Mouse (Mus musculus) heart, embryonic 10.5 days (tissue): Measurements from ENCODE around the gene Zcchc10. TPM values are rescaled to one million over a fixed set of nuclear protein-coding genes. Genes with fewer than 3 reads are reported as not detected.
A peak's percentile ranks its signal among the peaks of the same experiment; 100 is the strongest.
"Not testable (repeated sequence)": the region's sequence is repeated elsewhere in the genome, so short reads cannot be mapped to it uniquely, and the experiment has no call there.

Experiments used
- DNase-seq: peaks from one replicate; pipeline ENCODE4 v3.0.0-alpha.2; 2017; ENCODE audit warnings: low spot score
- H3K27ac ChIP-seq: fragments of 300-500 bp; sonication (generic); 2 replicates; pipeline ENCODE4 v1.5.1; 2016; ENCODE audit warnings: mild to moderate bottlenecking
- H3K27me3 ChIP-seq: fragments of 300-500 bp; sonication (generic); 2 replicates; pipeline ENCODE4 v1.6.1; 2016; ENCODE audit warnings: mild to moderate bottlenecking; ENCODE audit not compliant: poor library complexity, insufficient read depth, severe bottlenecking
- H3K36me3 ChIP-seq: fragments of 300-500 bp; sonication (generic); 2 replicates; pipeline ENCODE4 v1.6.1; 2016; ENCODE audit warnings: mild to moderate bottlenecking, moderate library complexity
- H3K4me1 ChIP-seq: fragments of 300-500 bp; sonication (generic); 2 replicates; pipeline ENCODE4 v1.6.1; 2016; ENCODE audit warnings: mild to moderate bottlenecking
- H3K4me3 ChIP-seq: fragments of 300-500 bp; sonication (generic); 2 replicates; pipeline ENCODE4 v1.5.1; 2016; ENCODE audit warnings: mild to moderate bottlenecking, moderate library complexity
- H3K9me3 ChIP-seq: fragments of 300-500 bp; sonication (generic); 2 replicates; pipeline ENCODE4 v1.6.1; 2016; ENCODE audit warnings: mild to moderate bottlenecking, moderate library complexity
- WGBS: fragments of 180-500 bp; shearing (Covaris S2); methylation state at CpG from one replicate; pipeline ENCODE4 v1.1.7; 2016; 5-methylcytosine and 5-hydroxymethylcytosine counted together
- polyA plus RNA-seq: library from polyadenylated mRNA; unstranded; fragments of >200 nt; fragmentation: Nextera tagmentation; extraction: Ambion mirVana; gene quantifications from 2 replicates; pipeline ENCODE4 v1.2.1, GENCODE M21; 2016

Gene Zcchc10
- polyA plus RNA-seq, 1 experiment from 2014 or later: 21.9 TPM

GRCm38 (mm10) chr11:53304044-53304840, 20.2 kb upstream of the Zcchc10 start:
- Histone ChIP-seq H3K27ac (no peak overlapping the region), H3K4me1 (peaks cover 27% of the 10 kb centered on the region), H3K4me3 (no peak overlapping the region), H3K27me3 (no peaks in the 10 kb centered on the region), H3K9me3 (no peaks in the 10 kb centered on the region), H3K36me3 (no peaks in the 10 kb centered on the region)
- no peak for DNase-seq
- 87% methylated on average over 14 of the region's 14 CpGs for WGBS

GRCm38 (mm10) chr11:53306965-53307364, 17.5 kb upstream of the Zcchc10 start:
- no peaks in the 10 kb centered on the region for H3K36me3 ChIP-seq
- H3K27me3 ChIP-seq: no peaks in the 10 kb centered on the region
- no peak overlapping the region for H3K4me3 ChIP-seq
- DNase-seq: no peak
- no peaks in the 10 kb centered on the region for H3K9me3 ChIP-seq
- WGBS: 82% methylated on average over 2 of the region's 2 CpGs
- no peak overlapping the region for H3K27ac ChIP-seq
- peaks cover 25% of the 10 kb centered on the region; the same call in 1 of the 2 replicates for H3K4me1 ChIP-seq

- DNase-seq: no peak
These were observed 16.9 kb upstream of the Zcchc10 start for GRCm38 (mm10) chr11:53307558-53308065.

GRCm38 (mm10) chr11:53308251-53308864, 16.1 kb upstream of the Zcchc10 start:
- Histone ChIP-seq H3K36me3 (no peaks in the 10 kb centered on the region), H3K27ac (peak overlapping the region; percentile 56), H3K4me3 (no peak overlapping the region), H3K9me3 (no peaks in the 10 kb centered on the region), H3K27me3 (no peaks in the 10 kb centered on the region), H3K4me1 (peaks cover 25% of the 10 kb centered on the region; the same call in 1 of the 2 replicates)
- no peak for DNase-seq

More at GRCm38 (mm10) chr11:53307558-53308065, 16.9 kb upstream of the Zcchc10 start:
- H3K27me3 ChIP-seq: no peaks in the 10 kb centered on the region
- H3K36me3 ChIP-seq: no peaks in the 10 kb centered on the region
- H3K9me3 ChIP-seq: no peaks in the 10 kb centered on the region
- peaks cover 25% of the 10 kb centered on the region; the same call in 1 of the 2 replicates for H3K4me1 ChIP-seq
- 54% methylated on average over 10 of the region's 10 CpGs for WGBS
- peak overlapping the region; percentile 45 for H3K27ac ChIP-seq
- H3K4me3 ChIP-seq: no peak overlapping the region

- H3K9me3 ChIP-seq: no peaks in the 10 kb centered on the region
- WGBS: 34% methylated on average over 2 of the region's 2 CpGs
- no peak overlapping the region for H3K4me3 ChIP-seq
- DNase-seq: no peak
- H3K36me3 ChIP-seq: no peaks in the 10 kb centered on the region
- no peaks in the 10 kb centered on the region for H3K27me3 ChIP-seq
- peak overlapping the region; percentile 56; the same call in 1 of the 2 replicates for H3K27ac ChIP-seq
- peaks cover 25% of the 10 kb centered on the region; the same call in 1 of the 2 replicates for H3K4me1 ChIP-seq
These were observed 15.6 kb upstream of the Zcchc10 start for GRCm38 (mm10) chr11:53308884-53309310.

GRCm38 (mm10) chr11:53311385-53311784, 13.1 kb upstream of the Zcchc10 start:
- Histone ChIP-seq H3K4me1 (peaks cover 29% of the 10 kb centered on the region; the same call in 1 of the 2 replicates), H3K9me3 (no peaks in the 10 kb centered on the region), H3K27me3 (no peaks in the 10 kb centered on the region), H3K27ac (no peak overlapping the region), H3K36me3 (no peaks in the 10 kb centered on the region), H3K4me3 (no peak overlapping the region)
- WGBS: 49% methylated on average over 1 of the region's 1 CpGs
- DNase-seq: no peak

GRCm38 (mm10) chr11:53312823-53313222, 11.7 kb upstream of the Zcchc10 start:
- H3K9me3 ChIP-seq, H3K27ac ChIP-seq, H3K36me3 ChIP-seq, H3K4me3 ChIP-seq, DNase-seq, H3K27me3 ChIP-seq: not testable (repeated sequence)
- peaks cover 24% of the 10 kb centered on the region; the same call in 1 of the 2 replicates for H3K4me1 ChIP-seq
- WGBS: 87% methylated on average over 1 of the region's 1 CpGs

- peaks cover 9% of the 10 kb centered on the region; the same call in 1 of the 2 replicates for H3K4me1 ChIP-seq
- H3K27ac ChIP-seq: no peak overlapping the region
- 25% methylated on average over 1 of the region's 1 CpGs for WGBS
These were observed 9.7 kb upstream of the Zcchc10 start for GRCm38 (mm10) chr11:53314770-53315173.

GRCm38 (mm10) chr11:53316996-53317395, 7.5 kb upstream of the Zcchc10 start:
- Histone ChIP-seq H3K4me3 (no peak overlapping the region), H3K9me3 (no peaks in the 10 kb centered on the region), H3K36me3 (no peaks in the 10 kb centered on the region), H3K27ac (no peak overlapping the region), H3K27me3 (no peaks in the 10 kb centered on the region), H3K4me1 (0 out of 2 replicates have a peak, but pooled peaks cover 4% of the 10 kb centered on the region)
- no peak for DNase-seq
- WGBS: 48% methylated on average over 6 of the region's 6 CpGs

More at GRCm38 (mm10) chr11:53314770-53315173, 9.7 kb upstream of the Zcchc10 start:
- Histone ChIP-seq H3K27me3 (no peaks in the 10 kb centered on the region), H3K9me3 (no peaks in the 10 kb centered on the region), H3K36me3 (no peaks in the 10 kb centered on the region), H3K4me3 (no peak overlapping the region)
- no peak for DNase-seq

- H3K4me3 ChIP-seq: no peak overlapping the region
- no peak overlapping the region for H3K27ac ChIP-seq
- H3K27me3 ChIP-seq: no peaks in the 10 kb centered on the region
- WGBS: 79% methylated on average over 7 of the region's 7 CpGs
- no peaks in the 10 kb centered on the region for H3K36me3 ChIP-seq
- H3K4me1 ChIP-seq: 0 out of 2 replicates have a peak, but pooled peaks cover 4% of the 10 kb centered on the region
- DNase-seq: no peak
- no peaks in the 10 kb centered on the region for H3K9me3 ChIP-seq
These were observed 6.4 kb upstream of the Zcchc10 start for GRCm38 (mm10) chr11:53318041-53318440.

- not testable (repeated sequence) for H3K9me3 ChIP-seq, H3K4me1 ChIP-seq, H3K27ac ChIP-seq, H3K36me3 ChIP-seq, DNase-seq, H3K27me3 ChIP-seq, H3K4me3 ChIP-seq
- WGBS: 72% methylated on average over 3 of the region's 3 CpGs
These were observed 5.9 kb upstream of the Zcchc10 start for GRCm38 (mm10) chr11:53318568-53318967.

- H3K9me3 ChIP-seq, H3K27ac ChIP-seq, DNase-seq, H3K4me3 ChIP-seq, H3K27me3 ChIP-seq, H3K4me1 ChIP-seq, H3K36me3 ChIP-seq: not testable (repeated sequence)
- 87% methylated on average over 13 of the region's 13 CpGs for WGBS
These were observed 4.6 kb upstream of the Zcchc10 start for GRCm38 (mm10) chr11:53319867-53320266.

- 60% methylated on average over 7 of the region's 7 CpGs for WGBS
- Histone ChIP-seq H3K27ac (no peak overlapping the region), H3K9me3 (no peaks in the 10 kb centered on the region), H3K27me3 (no peaks in the 10 kb centered on the region), H3K36me3 (peaks cover 67% of the 10 kb centered on the region), H3K4me3 (no peak overlapping the region), H3K4me1 (peaks cover 5% of the 10 kb centered on the region)
- no peak for DNase-seq
These were observed 5.8 kb downstream of the Zcchc10 start for GRCm38 (mm10) chr11:53330325-53330724.
